Mouse (Mus musculus) testis, adult 2 months (tissue): ENCODE measurements around the gene Vmn1r183.

Experiments
- CTCF ChIP-seq: fragments of 200-500 bp; IDR thresholded peaks from 2 replicates; pipeline ENCODE4 v1.5.1; 2012; ENCODE audit warnings: low read depth, mild to moderate bottlenecking, inconsistent platforms, low read length, moderate library complexity; ENCODE audit not compliant: control insufficient read depth, insufficient read depth, insufficient replicate concordance
- POLR2A ChIP-seq: fragments of 200-500 bp; IDR thresholded peaks from 2 replicates; pipeline ENCODE4 v1.6.1; 2012; ENCODE audit warnings: low read depth, mild to moderate bottlenecking, inconsistent platforms, low read length, moderate library complexity; ENCODE audit not compliant: control insufficient read depth

DNA sequence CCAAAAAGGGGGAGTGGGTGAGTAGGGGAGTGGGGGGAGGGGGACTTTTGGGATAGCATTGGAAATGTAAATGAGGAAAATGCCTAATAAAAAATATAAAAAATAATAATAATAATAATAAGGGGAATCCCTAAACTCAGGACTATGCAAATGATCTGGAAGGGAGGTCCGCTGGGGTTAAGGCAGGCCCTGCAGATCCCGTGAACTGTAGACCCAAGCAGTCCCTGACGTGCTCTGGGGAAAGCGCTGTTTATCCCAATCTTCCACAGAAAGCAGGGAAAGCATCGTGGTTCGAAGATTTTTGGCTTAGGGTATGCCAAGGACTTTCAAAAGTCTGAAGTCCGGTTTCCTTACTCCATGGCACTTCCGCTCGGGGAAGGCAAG, 58.7 kb downstream of the Vmn1r183 start:
- TF ChIP-seq CTCF (no peak), POLR2A (no peak)
